Mouse (Mus musculus) heart, postnatal 0 days (tissue): ENCODE measurements around the gene A3galt2.

Experiments
- CTCF ChIP-seq: IDR thresholded peaks from 2 replicates; pipeline ENCODE4 v1.5.1; 2016; ENCODE audit warnings: antibody characterized with exemption, control low read depth, low read depth
- EP300 ChIP-seq: IDR thresholded peaks from 2 replicates; pipeline ENCODE4 v1.6.1; 2016; ENCODE audit warnings: antibody characterized with exemption, low read depth

GRCm38 (mm10) chr4:128782037-128782436, 26.9 kb downstream of the A3galt2 start:
- TF ChIP-seq CTCF = no peak
- TF ChIP-seq EP300 = no peak
